Mouse (Mus musculus) forebrain, postnatal 0 days (tissue): ENCODE data around the gene Clec2e. TPM values are rescaled to one million over a fixed set of nuclear protein-coding genes. Genes with fewer than 3 reads are reported as not detected.
"Not testable (repeated sequence)": the region's sequence is repeated elsewhere in the genome, so short reads cannot be mapped to it uniquely, and the experiment has no call there.

ENCODE experiments used
- ATAC-seq: fragments of 200-750 bp; cut with Nextera tagmentation; 2 replicates; pipeline ENCODE4 v1.8.0; 2017; ENCODE audit warnings: mild to moderate bottlenecking, moderate library complexity
- DNase-seq: peaks from one replicate; pipeline ENCODE4 v3.0.0-alpha.2; 2015
- H3K27ac ChIP-seq: fragments of 300-500 bp; sonication (generic); 2 replicates; pipeline ENCODE4 v1.5.1; 2014; ENCODE audit warnings: low read depth, mild to moderate bottlenecking, antibody characterized with exemption, low read length, moderate library complexity, mixed read lengths
- H3K27me3 ChIP-seq: fragments of 300-500 bp; sonication (generic); 2 replicates; pipeline ENCODE4 v1.6.1; 2014; ENCODE audit warnings: mild to moderate bottlenecking, low read length, mixed read lengths; ENCODE audit not compliant: insufficient read depth
- H3K36me3 ChIP-seq: fragments of 300-500 bp; sonication (generic); 2 replicates; pipeline ENCODE4 v1.6.1; 2014; ENCODE audit warnings: mild to moderate bottlenecking, moderate library complexity; ENCODE audit not compliant: insufficient read depth
- H3K4me1 ChIP-seq: fragments of 300-500 bp; sonication (generic); 2 replicates; pipeline ENCODE4 v1.6.1; 2014; ENCODE audit warnings: antibody characterized with exemption; ENCODE audit not compliant: insufficient read depth
- H3K4me2 ChIP-seq: fragments of 300-500 bp; sonication (generic); 2 replicates; pipeline ENCODE4 v1.6.1; 2014; ENCODE audit warnings: low read depth, mild to moderate bottlenecking, moderate library complexity
- H3K4me3 ChIP-seq: fragments of 300-500 bp; sonication (generic); 2 replicates; pipeline ENCODE4 v1.5.1; 2014; ENCODE audit warnings: low read depth, low read length, mixed read lengths
- H3K9ac ChIP-seq: fragments of 300-500 bp; sonication (generic); 2 replicates; pipeline ENCODE4 v1.6.1; 2014; ENCODE audit warnings: mild to moderate bottlenecking
- H3K9me3 ChIP-seq: fragments of 300-500 bp; sonication (generic); 2 replicates; pipeline ENCODE4 v1.6.1; 2016; ENCODE audit warnings: low read length
- CTCF ChIP-seq: sonication (generic); IDR thresholded peaks from 2 replicates; pipeline ENCODE4 v1.5.1; 2016; ENCODE audit warnings: antibody characterized with exemption, control low read depth, low read depth
- WGBS: fragments of 180-500 bp; shearing (Covaris S2); extraction: QIAGEN DNeasy Blood & Tissue Kit; methylation state at CpG from one replicate; pipeline ENCODE4 v1.1.7; 2014; 5-methylcytosine and 5-hydroxymethylcytosine counted together
- polyA plus RNA-seq: library from polyadenylated mRNA; unstranded; fragments of >200 nt; fragmentation: Nextera tagmentation; extraction: Ambion mirVana; gene quantifications from 2 replicates; pipeline ENCODE4 v1.2.1, GENCODE M21; 2015
- total RNA-seq: library from RNA; depleted of rRNA; stranded (reverse); fragments of >200 nt; gene quantifications from 2 replicates; pipeline ENCODE4 v1.2.3, GENCODE M21; 2014

The Clec2e gene
- total and polyA plus RNA-seq, 2 experiments from 2014 or later = not detected

GRCm38 (mm10) chr6:129095166-129095565, 5.5 kb downstream of the Clec2e start:
- H3K4me2 ChIP-seq = no peak overlapping the region
- no peak overlapping the region for H3K9ac ChIP-seq
- no peaks in the 10 kb centered on the region for H3K27me3 ChIP-seq
- H3K4me3 ChIP-seq = no peak overlapping the region
- H3K9me3 ChIP-seq = no peaks in the 10 kb centered on the region
- DNase-seq = peak; percentile 10
- no peaks in the 10 kb centered on the region for H3K4me1 ChIP-seq
- peak; percentile 59 for TF ChIP-seq CTCF
- peak; percentile 56 for ATAC-seq
- no peak overlapping the region for H3K27ac ChIP-seq
- no peaks in the 10 kb centered on the region for H3K36me3 ChIP-seq

DNA sequence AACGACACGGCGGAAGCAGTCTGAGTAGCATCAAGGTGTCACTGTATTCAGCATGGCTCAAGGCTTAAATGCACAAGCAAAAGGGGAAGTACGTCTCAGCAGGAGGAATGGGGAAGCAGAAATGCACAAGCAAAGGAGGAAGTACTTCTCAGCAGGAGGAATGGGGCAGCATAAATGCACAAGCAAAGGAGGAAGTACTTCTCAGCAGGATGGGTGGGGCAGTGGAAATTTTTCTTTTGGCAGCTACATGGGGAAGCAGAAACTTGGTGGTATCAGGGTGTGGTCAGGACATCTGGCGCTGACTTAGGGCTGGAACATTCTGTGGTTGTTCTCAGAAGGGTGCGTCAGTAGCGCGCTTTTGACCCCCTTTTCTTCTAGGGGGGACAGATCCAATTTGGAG, 12.1 kb downstream of the Clec2e start:
- not testable (repeated sequence) for H3K4me1 ChIP-seq, ATAC-seq, H3K27me3 ChIP-seq, H3K36me3 ChIP-seq, H3K9me3 ChIP-seq, H3K4me3 ChIP-seq, H3K4me2 ChIP-seq, H3K9ac ChIP-seq, DNase-seq, H3K27ac ChIP-seq
- 95% methylated on average over 8 of the region's 8 CpGs for WGBS

GRCm38 (mm10) chr6:129088161-129088560, 12.6 kb downstream of the Clec2e start:
- WGBS = 80% methylated on average over 1 of the region's 1 CpGs
- ATAC-seq = no peak

GRCm38 (mm10) chr6:129086031-129086430, 14.7 kb downstream of the Clec2e start:
- H3K4me3 ChIP-seq, H3K36me3 ChIP-seq, ATAC-seq, H3K9ac ChIP-seq, DNase-seq, H3K27me3 ChIP-seq, H3K4me2 ChIP-seq, H3K4me1 ChIP-seq, H3K27ac ChIP-seq, H3K9me3 ChIP-seq: not testable (repeated sequence)
- 77% methylated on average over 2 of the region's 2 CpGs for WGBS

More at GRCm38 (mm10) chr6:129088161-129088560, 12.6 kb downstream of the Clec2e start:
- no peaks in the 10 kb centered on the region for H3K27me3 ChIP-seq
- no peaks in the 10 kb centered on the region for H3K36me3 ChIP-seq
- no peak overlapping the region for H3K9ac ChIP-seq
- no peak overlapping the region for H3K4me2 ChIP-seq
- H3K9me3 ChIP-seq = no peaks in the 10 kb centered on the region
- no peaks in the 10 kb centered on the region for H3K4me1 ChIP-seq
- peak; percentile 34 for DNase-seq
- no peak overlapping the region for H3K4me3 ChIP-seq
- peak; percentile 53 for TF ChIP-seq CTCF
- no peak overlapping the region for H3K27ac ChIP-seq

GRCm38 (mm10) chr6:129085098-129085497, 15.6 kb downstream of the Clec2e start:
- Histone ChIP-seq H3K27ac (no peak overlapping the region), H3K4me3 (no peak overlapping the region), H3K4me2 (no peak overlapping the region), H3K9ac (no peak overlapping the region), H3K4me1 (no peaks in the 10 kb centered on the region), H3K9me3 (no peaks in the 10 kb centered on the region), H3K36me3 (no peaks in the 10 kb centered on the region), H3K27me3 (no peaks in the 10 kb centered on the region)
- DNase-seq (no peak), ATAC-seq (no peak)
- TF ChIP-seq CTCF = no peak
- 59% methylated on average over 6 of the region's 6 CpGs for WGBS

DNA sequence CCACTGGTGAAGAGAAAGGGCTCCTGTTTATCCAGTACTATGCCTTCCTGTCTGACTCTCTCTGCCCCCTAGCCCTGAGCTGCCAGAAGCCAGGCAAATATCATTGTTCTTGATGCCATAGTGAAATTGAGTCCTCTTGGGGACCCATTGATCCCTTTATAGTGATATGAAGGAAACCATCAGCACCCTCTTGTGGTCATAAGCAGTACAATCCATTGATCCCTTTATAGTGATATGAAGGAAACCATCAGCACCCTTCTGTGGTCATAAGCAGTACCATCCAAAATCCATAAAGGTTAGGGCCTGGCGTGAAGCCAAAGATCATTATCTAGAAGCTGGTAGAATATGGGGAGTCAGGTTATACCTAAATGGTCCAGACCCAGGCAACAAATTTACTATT, 33.7 kb downstream of the Clec2e start:
- no peak overlapping the region for H3K4me3 ChIP-seq
- H3K36me3 ChIP-seq = no peaks in the 10 kb centered on the region
- 78% methylated on average over 1 of the region's 1 CpGs for WGBS
- H3K4me1 ChIP-seq = no peaks in the 10 kb centered on the region
- no peak overlapping the region for H3K27ac ChIP-seq
- peak; percentile 75 for TF ChIP-seq CTCF
- no peak overlapping the region for H3K4me2 ChIP-seq
- DNase-seq (peak; percentile 53), ATAC-seq (peak; percentile 75)
- no peaks in the 10 kb centered on the region for H3K27me3 ChIP-seq
- H3K9ac ChIP-seq = no peak overlapping the region
- H3K9me3 ChIP-seq = no peaks in the 10 kb centered on the region

- H3K9me3 ChIP-seq = no peaks in the 10 kb centered on the region
- H3K4me3 ChIP-seq = no peak overlapping the region
- no peak overlapping the region for H3K4me2 ChIP-seq
- H3K9ac ChIP-seq = no peak overlapping the region
- H3K27ac ChIP-seq = no peak overlapping the region
- H3K36me3 ChIP-seq = no peaks in the 10 kb centered on the region
- no peaks in the 10 kb centered on the region for H3K4me1 ChIP-seq
- ATAC-seq (no peak), DNase-seq (no peak)
- H3K27me3 ChIP-seq = no peaks in the 10 kb centered on the region
- no peak for TF ChIP-seq CTCF
Observed at GRCm38 (mm10) chr6:129066530-129066929, 34.2 kb downstream of the Clec2e start.

GRCm38 (mm10) chr6:129065857-129066256, 34.9 kb downstream of the Clec2e start:
- TF ChIP-seq CTCF = no peak
- DNase-seq (no peak), ATAC-seq (no peak)
- Histone ChIP-seq H3K4me2 (no peak overlapping the region), H3K27ac (no peak overlapping the region), H3K27me3 (no peaks in the 10 kb centered on the region), H3K36me3 (no peaks in the 10 kb centered on the region), H3K9ac (no peak overlapping the region), H3K9me3 (no peaks in the 10 kb centered on the region), H3K4me1 (no peaks in the 10 kb centered on the region), H3K4me3 (no peak overlapping the region)
- 83% methylated on average over 3 of the region's 3 CpGs for WGBS
